Mouse (Mus musculus) liver (tissue): ENCODE data around the gene Tmem190.
"Not testable (repeated sequence)": the region's sequence is repeated elsewhere in the genome, so short reads cannot be mapped to it uniquely, and the experiment has no call there.

Experiments used
- DNase-seq: peaks from one replicate; pipeline ENCODE4 v3.0.0-alpha.2; 2020; ENCODE audit warnings: mixed read lengths

Tmem190 gene

DNA sequence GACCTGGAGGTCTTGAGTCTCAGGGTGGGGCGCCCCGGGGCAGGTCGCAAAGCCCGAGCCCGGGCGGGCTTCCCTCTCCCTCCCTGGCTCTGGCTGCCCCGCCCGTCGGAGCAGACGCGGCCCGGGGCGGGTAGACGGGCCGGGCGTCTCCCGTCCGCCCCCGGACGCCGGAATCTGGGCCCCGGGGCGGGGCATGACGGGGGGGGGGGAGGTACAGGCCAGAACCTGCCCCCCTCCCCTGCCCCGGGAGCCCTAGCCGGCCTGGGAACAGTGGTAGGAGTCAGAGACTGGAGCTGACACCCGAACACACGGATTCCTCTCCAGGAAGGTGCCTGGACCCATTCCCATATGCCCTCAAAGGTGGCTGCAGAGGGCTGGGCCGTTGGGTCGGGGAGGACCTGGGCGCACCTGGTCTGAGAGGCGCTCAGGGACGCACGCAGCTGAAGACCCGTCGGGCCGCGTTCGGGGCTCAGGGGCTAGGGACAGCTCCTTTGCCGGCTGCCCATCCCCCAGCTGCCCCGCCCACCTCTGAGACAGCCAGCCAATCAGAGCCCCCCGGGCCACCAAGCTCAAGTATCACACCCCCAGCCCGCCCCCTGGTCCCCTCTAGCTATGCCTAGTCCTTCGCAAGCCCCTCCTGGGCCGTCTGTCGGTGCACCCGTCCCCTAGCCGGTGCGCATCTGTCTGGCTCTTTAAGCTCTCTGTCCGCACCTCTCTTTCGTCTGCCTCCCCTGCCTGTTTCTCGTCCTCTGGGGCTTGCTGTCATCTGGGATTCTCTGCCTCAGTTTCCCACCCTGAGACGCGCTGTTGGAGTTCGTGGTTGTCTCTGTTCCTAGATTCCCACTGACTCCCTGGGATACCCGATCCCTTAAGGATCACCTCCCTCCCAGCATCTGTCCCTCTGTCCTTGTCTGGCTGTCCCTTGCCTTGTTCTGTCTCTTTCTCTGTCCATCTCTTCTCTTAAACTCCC lies 5.6 kb upstream of the Tmem190 start:
- DNase-seq, result peak; percentile 76

DNA sequence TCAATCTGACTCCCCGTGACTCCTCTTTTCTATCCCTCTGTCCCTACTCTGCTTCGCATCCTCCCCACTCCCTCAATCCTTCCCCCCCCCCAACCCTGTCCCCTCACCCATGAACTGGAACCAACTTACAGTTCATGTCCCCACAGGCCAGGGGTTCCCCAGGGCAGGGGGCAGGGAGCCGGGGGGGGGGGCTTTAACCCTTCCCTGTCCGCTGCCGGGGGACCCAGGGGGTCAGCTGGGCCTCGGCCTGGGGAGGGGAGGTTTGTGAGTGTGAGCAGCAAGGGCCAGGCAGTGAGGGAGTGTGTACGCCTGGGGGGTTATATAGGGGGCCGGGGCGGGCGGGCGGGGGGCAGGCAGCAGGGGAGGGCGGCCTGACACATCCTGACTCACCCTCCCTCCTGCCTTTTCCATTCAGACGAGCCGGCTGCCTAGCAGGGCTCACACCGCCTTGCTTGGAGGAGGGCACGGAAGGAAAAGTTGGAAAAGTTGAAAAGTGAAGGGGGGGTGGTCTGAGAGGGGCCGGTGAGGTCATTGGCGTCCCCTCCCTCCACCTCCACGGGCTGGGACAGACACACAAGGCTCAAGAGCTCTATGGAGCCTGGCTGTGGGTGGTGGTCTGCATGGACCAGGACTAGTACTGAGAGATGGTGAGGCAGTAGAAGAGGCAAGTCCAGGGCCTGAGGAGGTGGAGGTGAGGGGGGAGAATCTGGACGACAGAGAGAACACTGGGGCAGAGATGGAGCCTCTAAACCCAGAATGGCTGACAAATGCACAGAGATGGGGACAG lies 4.7 kb upstream of the Tmem190 start:
- DNase-seq, result no peak

DNA sequence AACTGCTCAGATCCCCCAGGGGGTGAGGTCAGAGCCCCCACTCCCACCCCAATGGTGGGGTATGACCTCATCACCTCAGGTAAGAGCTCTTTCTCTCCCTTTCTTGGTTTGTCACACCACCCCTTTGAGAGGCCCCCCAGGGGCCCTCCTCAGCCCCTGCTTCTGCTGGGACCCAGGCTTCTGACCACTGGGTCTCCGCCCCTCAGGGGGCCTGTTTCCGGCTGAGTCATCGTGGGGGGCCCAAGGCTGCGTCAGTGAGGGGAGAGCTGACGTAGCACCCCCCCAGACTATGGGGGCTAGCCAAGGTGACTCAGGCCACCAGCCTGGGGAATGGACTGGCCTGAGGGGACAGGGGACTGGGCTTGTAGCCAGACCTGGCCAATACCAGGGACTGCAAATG lies 2.8 kb upstream of the Tmem190 start:
- DNase-seq, result no peak

DNA sequence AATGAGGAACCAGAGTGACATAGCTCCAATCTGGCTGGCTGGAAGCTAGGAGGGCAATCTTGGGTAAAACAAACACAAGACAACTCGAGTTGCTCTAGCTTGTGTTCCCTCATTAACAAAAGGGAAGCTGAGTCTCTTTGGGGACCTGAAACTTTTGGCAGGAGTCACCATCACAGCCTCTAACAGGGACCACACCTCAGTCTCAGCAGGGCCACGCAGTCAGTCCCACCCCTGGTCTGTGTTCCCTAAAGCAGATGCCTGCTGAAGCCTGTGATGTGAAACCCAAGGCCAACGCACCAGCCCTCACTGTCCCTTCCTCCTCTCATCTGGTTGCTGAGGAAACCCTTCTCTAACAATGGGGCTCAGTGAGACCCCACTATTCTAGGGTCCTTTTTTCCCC lies 607 bp upstream of the Tmem190 start:
- no peak for DNase-seq

DNA sequence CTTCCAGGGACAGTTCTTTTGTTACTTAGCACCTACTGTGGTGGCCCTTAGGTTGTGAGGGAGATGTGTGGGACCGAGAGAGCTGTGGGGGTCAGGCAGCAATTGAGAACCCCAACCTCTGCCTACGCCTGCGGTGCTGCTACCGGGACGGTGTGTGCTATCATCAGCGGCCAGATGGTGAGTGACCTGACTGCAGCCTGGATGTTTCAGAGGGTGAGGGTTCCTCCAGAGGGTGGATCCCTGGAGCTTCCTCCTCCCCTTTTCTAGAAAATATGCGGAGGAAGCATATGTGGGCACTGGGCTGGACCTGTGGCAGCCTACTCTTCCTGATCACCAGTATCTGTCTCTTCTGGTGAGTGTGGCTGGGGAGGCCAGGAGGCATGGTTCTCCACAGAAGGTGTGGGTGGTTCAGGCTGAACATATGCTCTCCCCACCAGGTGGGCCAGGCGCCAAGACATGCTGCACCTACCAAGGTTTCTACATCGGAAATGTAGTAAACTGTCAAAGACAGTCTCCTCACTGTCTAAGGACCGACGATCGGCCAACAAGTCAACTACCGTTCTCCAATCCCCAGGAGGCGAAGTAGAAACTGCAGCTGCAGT lies 1.0 kb downstream of the Tmem190 start:
- DNase-seq, result peak; percentile 50

DNA sequence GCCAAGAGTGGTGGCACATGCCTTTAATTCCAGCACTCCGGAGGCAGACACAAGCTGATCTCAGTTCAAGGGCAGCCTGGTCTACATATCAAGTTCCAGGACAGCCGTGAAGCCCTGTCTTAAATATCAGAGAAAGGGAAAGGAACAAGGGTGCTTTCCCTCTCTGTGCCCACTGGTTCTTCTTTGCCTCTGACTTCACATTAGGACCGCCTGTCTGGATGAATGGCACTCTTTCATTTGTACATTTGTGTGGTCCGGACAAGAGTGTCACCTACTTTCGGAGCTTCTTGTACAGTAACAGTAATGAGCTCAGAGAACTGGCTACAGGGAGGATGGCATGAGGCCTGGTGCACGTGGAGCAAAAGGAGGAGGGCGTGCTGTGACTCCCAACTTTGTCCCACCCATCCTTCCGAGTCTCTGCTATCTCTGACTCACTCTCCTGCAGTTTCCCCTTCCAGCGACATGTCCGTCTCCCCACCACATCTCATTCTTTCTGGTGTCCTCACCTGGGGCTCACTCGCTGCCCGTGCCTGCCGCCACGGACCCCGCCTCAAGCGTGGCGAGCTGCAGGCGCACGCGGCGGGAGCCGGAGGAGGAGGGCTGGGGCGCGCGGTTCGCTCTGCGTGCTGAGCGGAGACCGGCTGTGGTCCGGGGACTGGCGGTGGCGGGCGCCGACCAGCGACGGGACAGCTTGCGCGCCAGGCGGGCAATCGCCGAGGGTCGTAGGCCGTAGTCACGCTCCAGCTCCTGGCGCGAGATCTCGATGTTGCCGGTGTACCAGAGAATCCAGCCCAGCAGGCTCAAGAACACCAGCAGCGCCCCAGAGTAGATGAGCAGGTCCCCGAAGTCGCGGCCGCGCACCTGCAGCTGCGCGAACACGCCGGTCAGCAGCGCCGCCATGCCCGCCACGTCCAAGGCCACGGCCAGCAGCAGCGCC lies 6.0 kb downstream of the Tmem190 start:
- peak; percentile 68 for DNase-seq

DNA sequence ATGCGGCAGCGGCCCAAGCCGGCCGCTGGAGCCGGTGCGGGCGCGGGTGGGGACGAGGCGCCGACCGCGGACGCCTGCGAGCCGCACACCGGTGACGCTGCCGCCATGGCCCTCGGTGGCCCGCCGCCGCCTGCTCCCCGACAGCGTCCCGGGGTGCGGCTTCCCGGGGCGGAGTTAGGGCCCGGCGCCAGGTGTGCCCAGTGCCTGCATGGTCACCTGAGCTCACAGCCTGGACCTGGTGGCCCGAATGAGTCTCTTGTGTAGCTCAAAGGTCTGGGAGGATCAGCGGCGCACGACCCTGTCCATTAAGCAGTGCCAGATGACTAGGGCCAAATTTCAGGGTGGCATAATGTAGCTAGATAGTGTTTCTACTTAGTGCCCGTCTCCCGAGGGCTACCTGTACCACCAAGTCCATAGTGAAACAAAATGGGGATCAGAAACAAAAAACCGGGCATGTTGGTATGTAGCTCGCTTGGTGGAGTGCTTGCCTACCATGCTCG lies 6.7 kb downstream of the Tmem190 start, which contains the start of gene Tmem238:
Gene Tmem238, minus strand, starts transcription at position 221 of the 500 bp plus-strand sequence.
- DNase-seq, result peak; percentile 73

DNA sequence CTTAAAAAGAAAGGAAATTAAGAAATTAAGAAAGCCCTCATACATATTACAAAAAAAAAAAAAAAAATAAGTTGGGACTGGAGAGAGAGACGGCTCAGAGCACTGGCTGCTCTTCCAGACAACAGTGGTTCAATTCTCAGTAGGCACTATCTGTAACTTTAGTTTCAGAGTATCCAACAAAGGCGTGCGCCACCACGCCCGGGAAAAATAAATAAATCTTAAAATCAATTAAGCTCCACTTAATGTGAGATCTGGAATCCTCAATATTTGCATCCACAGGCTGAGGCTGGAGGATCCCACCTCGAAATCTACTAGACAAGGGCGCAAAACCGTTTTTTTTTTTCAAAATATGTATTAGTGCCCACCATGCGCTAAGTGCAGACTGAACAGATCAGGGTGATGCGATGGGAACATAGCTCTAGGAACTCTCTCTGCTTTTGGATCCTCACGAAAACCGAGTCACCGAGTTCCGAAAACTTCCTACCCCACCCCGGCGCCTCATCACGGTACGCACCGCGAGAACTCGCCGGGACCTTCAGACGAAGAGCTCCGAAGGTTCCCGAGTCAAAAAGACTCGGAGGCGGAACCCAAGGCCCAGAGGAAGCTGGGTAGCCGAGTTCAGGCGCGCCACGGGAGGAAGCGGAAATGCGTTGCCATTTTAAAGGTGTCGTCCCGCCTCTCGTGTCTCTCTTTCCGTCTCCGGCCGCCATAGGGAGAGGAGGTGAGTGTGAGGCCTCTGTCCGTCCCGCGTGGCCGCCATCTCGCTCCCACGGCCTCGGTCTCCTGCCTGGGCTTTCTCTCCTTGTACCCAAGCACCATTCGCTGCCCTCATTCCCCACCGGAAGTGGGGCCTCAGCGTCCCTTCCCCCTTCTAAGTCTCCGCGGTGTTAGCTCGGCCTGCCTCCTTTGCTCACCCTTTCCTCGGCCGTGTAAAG lies 9.8 kb downstream of the Tmem190 start, which contains the start of gene Rpl28:
Gene Rpl28, plus strand, starts transcription at position 597 of the 935 bp plus-strand sequence.
- peak; percentile 96 for DNase-seq

DNA sequence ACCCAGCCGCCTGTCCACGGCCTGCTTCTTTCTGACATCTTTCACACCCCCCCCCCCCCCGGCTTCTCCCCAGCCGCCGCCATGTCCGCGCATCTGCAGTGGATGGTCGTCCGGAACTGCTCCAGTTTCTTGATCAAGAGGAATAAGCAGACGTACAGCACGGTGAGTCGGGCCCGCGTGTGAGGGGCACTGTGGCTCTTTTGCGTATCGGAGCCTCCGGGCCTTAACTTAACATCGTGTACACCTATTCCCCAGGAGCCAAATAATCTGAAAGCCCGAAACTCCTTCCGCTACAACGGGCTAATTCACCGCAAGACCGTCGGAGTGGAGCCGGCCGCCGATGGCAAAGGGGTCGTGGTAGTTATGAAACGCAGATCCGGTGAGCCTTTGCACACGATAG lies 10.5 kb downstream of the Tmem190 start:
- DNase-seq, result not testable (repeated sequence)

DNA sequence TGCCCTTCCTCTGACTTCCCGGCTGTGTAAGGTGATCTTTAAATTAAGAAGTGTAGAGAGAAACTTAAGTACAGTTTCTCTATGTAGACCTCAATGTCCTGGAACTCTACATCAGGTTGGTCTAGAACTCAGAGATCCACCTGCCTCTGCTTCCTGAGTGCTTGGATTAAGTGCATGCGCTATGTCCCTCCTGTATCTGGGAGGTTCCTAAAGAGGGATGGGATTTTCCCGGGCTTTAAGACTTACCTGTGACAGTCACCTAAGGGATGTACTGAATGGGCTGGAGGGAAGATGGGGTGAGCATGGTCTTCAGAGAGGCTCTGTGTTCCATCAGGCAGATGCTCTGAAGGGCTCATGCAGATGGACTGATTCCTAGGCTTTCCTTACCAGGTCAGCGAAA lies 10.9 kb downstream of the Tmem190 start:
- DNase-seq, result no peak

DNA sequence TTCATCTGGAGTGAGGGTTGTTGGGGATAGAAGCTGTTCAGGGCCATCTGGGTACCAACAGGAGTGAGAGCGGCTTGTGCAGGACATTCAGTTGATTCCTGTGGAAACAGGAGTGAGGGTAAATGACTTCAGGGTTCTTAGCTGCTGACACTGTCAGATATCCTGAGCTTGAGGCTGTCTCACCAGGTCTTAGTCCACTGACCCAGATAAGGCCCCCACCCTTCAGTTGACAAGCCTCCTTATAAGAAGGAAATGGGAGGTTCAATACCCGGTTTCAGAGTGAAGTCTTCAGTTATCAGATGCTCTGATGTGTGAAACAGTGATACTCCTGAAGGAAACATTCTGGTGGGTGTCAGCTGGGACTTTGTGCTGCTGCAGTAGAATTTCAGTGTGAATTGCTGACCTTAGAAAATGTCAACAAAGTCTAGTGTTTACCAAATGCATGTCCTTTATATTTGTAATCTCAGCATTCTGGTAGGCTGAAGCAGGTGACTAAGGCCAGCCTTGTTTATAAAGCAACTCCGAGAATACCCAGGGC lies 12.0 kb downstream of the Tmem190 start:
- DNase-seq, result no peak

DNA sequence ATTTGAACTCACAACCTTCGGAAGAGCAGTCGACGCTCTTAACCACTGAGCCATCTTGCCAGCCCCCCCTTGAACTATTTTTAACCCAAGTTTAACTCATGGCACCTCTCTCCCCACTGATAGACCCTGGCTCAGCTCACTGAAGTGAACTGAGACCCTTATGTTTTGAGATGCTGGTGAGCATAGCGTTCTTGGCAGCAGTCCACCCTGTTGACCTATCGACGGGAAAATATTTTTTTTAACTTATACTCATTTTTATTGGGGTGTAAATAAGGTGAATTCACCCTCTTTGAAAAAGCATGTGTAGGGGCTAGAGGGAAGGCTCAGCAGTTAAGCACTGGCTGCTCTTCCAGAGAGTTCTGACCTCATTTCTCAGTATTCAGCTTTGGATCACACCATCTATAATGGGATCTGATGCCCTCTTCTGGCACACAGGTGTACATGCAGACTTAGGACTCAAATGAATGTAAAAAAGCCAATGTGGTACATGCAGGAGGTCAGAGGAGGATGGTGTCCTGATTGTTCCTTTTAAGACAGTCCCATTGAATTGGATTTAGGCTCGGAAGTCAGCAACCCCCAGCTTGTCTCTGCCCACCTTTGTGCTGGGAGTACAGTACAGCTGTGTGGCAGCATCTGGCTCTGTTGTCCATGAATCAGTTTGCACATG lies 13.2 kb downstream of the Tmem190 start:
- no peak for DNase-seq

DNA sequence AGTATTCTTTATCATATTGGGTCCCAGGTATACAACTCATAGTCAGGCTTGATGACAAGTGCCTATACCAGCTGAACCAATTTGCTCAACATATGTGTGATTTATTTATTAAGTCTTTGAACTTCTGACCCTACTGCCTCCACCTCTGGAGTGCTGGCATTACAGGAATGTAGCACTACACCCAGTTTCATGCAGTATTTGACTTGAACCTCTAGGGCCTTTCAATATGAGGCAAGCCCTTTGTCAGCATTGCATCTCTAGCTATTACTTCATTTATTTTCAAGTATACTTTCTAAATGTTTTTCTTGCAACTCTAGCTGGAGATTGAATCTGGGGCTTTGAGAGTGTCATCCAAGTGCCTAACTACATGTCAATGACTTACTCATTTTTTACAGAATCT lies 19.5 kb downstream of the Tmem190 start:
- no peak for DNase-seq

DNA sequence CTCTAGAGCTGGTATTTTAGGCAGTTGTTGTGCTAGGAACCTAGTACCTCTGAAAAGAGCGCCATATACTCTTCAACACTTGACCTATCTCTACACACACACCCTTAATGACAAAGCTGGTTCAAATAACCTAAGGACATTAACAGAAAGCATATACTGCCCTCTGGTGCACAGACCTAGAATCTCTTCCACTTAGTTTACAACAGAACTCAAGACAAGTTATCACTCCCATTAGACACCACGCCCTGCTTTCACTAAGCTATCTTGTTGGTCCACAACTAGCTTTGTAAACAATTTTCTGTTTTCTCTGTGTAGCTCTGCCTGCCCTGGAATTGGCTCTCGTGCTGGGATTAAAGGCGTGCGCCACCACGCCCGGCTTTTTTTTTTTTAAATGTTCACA lies 24.0 kb downstream of the Tmem190 start:
- peak; percentile 59 for DNase-seq

DNA sequence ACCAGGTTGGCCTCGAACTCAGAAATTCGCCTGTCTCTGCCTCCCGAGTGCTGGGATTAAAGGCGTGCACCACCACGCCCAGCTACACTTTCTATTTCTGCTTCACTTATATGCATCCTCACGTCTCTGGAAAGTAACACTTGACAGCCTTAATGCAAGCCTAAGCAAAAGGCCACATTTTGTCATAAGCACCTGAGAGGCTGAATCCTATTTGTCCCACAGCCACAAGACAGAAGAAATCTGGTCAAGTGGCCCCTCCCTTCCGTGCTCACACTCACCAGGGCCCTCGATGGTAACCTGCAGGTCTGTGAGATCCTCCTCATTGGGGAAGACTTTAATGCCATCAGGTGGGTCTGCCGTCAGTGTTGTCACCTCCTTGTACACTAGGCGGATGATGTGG lies 28.4 kb downstream of the Tmem190 start:
- not testable (repeated sequence) for DNase-seq

DNA sequence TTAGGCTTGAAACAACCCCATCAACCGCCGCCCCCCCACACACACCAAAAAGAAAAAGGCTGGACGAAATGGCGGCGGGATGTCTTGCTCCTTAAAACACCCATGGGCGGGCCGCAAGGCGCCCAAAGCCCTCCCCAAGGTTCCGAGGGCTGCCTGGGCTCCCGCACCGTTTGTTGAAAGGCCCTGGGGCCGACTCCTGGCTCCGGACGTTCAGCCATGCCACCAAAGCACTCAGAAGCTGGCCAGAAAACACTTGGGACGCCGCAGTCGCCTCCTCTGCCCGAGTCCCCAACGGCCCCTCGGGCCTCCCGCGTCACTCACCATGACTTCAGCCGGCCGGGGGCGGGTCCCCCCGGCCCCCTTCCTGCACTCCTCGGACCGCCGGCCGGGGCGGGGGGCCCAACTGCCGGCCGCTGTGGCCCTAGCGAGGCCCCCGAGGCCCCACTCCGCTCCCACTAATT lies 29.1 kb downstream of the Tmem190 start:
- peak; percentile 44 for DNase-seq

DNA sequence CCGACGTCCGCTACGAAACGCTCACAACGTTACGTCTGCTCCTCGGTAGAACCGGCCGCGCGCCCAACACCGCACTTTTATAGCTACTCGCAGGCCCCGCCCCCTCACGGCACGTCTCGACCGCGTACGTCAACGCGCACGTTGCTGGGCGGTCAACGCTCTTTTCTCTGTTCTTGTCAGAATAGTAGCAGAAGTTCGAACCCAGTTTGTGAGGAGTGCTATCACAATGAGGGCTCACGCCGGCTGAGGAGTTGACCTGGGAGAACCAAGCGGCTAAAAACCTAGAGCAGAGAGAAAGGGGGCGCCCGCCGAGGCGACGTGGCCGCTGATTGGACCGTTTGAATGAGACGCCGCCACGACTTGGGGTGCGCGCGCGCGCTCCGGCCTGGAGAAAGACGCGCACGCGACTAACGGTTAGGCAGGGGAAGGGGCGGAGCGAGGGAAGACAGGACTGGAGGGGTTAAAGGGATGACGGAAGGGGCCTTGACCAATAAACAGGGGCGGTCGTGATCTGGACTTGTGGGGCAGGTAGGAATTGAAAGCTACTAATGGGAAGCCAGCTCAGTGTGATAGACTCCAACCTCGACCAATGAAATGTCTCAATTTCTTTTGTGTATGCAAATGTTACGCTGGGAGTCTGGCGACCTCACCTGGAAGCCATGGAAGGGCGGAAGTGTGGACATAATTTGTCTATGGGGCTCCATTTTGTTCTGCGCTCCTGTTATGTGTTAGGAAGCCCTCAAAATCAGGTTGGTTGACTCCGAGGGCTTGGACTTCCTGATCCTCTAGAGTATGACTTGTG lies 29.8 kb downstream of the Tmem190 start, which contains the start of gene Ube2s:
Gene Ube2s, minus strand, starts transcription at position 288 of the 802 bp plus-strand sequence.
- DNase-seq, result peak; percentile 99

DNA sequence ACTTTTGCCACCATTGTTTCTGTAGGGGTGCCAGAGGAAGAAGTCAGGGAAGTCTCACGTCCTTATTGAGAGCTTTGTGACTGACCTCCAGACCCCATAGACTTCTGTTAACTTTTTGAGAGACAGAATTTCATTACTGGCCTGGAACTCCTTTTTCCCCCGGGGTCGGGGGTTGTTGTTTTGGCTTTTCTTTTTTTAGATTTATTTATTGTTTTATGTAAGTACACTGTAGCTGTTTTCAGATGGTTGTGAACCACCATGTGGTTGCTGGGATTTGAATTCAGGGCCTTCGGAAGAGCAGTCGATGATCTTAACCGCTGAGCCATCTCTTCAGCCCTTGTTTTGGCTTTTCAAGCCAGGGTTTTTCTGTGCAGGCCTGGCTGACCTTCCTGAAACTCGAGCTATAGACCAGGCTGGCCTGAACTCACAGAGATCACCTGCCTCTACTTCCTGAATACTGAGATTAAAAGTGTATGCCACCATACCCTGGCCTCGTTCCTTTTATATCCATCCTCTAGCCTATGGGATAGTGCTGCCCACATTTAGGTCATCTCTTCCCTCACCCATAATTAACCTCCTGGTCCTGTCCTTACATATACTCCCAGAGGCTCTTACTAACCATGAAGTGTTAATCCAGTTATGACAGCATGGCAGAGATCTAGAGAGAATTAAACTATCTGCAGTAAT lies 30.5 kb downstream of the Tmem190 start:
- no peak for DNase-seq
